Mouse (Mus musculus): ENCODE results near the gene Gm11096. TPM values are rescaled to one million over a fixed set of nuclear protein-coding genes. Genes with fewer than 3 reads are reported as not detected.
A peak's percentile ranks its signal among the peaks of the same experiment; 100 is the strongest.

The Gm11096 gene
- polyA plus RNA-seq (2016; fragmentation: Nextera tagmentation; extraction: Ambion mirVana), result not detected in 2 replicates

- no peak for ATAC-seq
- Histone ChIP-seq H3K9ac (no peak within 1 kb of the TSS), H3K27ac (no peak within 1 kb of the TSS), H3K27me3 (replicated peaks) (no peaks in the 10 kb centered on the region), H3K36me3 (no peaks in the 10 kb centered on the region), H3K4me2 (no peak within 1 kb of the TSS), H3K4me3 (no peak within 1 kb of the TSS), H3K9me3 (replicated peaks) (no peaks in the 10 kb centered on the region), H3K4me1 (no peaks in the 10 kb centered on the region)
Observed at GRCm38 (mm10) chr17:81441463-81441862, at the start of gene Gm11096. Gene Gm11096, plus strand, starts transcription at chr17:81441763.

GRCm38 (mm10) chr17:81393040-81393439 lies 48.5 kb upstream of the Gm11096 start:
- 49% methylated on average over 4 of the region's 4 CpGs for WGBS (ENCODE audit: insufficient replicate concordance)
- no peak overlapping the region for H3K27ac ChIP-seq
- no peak for ATAC-seq

GRCm38 (mm10) chr17:81394124-81394523 lies 47.4 kb upstream of the Gm11096 start:
- H3K9me3 ChIP-seq (replicated peaks), result no peaks in the 10 kb centered on the region
- no peak overlapping the region for H3K9ac ChIP-seq
- ATAC-seq, result no peak
- H3K4me1 ChIP-seq, result no peaks in the 10 kb centered on the region
- no peaks in the 10 kb centered on the region for H3K36me3 ChIP-seq
- H3K27me3 ChIP-seq (replicated peaks), result no peaks in the 10 kb centered on the region
- H3K4me3 ChIP-seq, result no peak overlapping the region
- H3K4me2 ChIP-seq, result no peak overlapping the region
- H3K27ac ChIP-seq, result no peak overlapping the region
- WGBS (ENCODE audit: insufficient replicate concordance), result 54% methylated on average over 2 of the region's 2 CpGs

More at GRCm38 (mm10) chr17:81393040-81393439, 48.5 kb upstream of the Gm11096 start:
- Histone ChIP-seq H3K27me3 (replicated peaks) (no peaks in the 10 kb centered on the region), H3K4me2 (no peak overlapping the region), H3K4me3 (no peak overlapping the region), H3K9me3 (replicated peaks) (no peaks in the 10 kb centered on the region), H3K36me3 (no peaks in the 10 kb centered on the region), H3K9ac (no peak overlapping the region), H3K4me1 (no peaks in the 10 kb centered on the region)

- H3K36me3 ChIP-seq, result no peaks in the 10 kb centered on the region
- H3K4me2 ChIP-seq, result no peak overlapping the region
- H3K4me3 ChIP-seq, result no peak overlapping the region
- no peaks in the 10 kb centered on the region for H3K27me3 ChIP-seq (replicated peaks)
- H3K9ac ChIP-seq, result no peak overlapping the region
- no peak overlapping the region for H3K27ac ChIP-seq
- ATAC-seq, result no peak
- H3K4me1 ChIP-seq, result no peaks in the 10 kb centered on the region
- no peaks in the 10 kb centered on the region for H3K9me3 ChIP-seq (replicated peaks)
- WGBS (ENCODE audit: insufficient replicate concordance), result 58% methylated on average over 1 of the region's 1 CpGs
Observed at GRCm38 (mm10) chr17:81397434-81397833, 44.1 kb upstream of the Gm11096 start.

GRCm38 (mm10) chr17:81400377-81400776 lies 41.2 kb upstream of the Gm11096 start:
- Histone ChIP-seq H3K27me3 (replicated peaks) (no peaks in the 10 kb centered on the region), H3K4me2 (no peak overlapping the region), H3K36me3 (no peaks in the 10 kb centered on the region), H3K9ac (no peak overlapping the region), H3K4me3 (no peak overlapping the region), H3K4me1 (no peaks in the 10 kb centered on the region), H3K27ac (no peak overlapping the region), H3K9me3 (replicated peaks) (no peaks in the 10 kb centered on the region)
- WGBS (ENCODE audit: insufficient replicate concordance), result 58% methylated on average over 5 of the region's 5 CpGs
- ATAC-seq, result no peak

GRCm38 (mm10) chr17:81402636-81403035 lies 38.9 kb upstream of the Gm11096 start:
- Histone ChIP-seq H3K9me3 (replicated peaks) (no peaks in the 10 kb centered on the region), H3K27ac (no peak overlapping the region), H3K4me1 (no peaks in the 10 kb centered on the region), H3K9ac (no peak overlapping the region), H3K36me3 (no peaks in the 10 kb centered on the region), H3K4me3 (no peak overlapping the region), H3K4me2 (no peak overlapping the region), H3K27me3 (replicated peaks) (no peaks in the 10 kb centered on the region)
- 38% methylated on average over 2 of the region's 2 CpGs for WGBS (ENCODE audit: insufficient replicate concordance)
- ATAC-seq, result no peak

GRCm38 (mm10) chr17:81403121-81403520 lies 38.4 kb upstream of the Gm11096 start:
- Histone ChIP-seq H3K4me3 (no peak overlapping the region), H3K9me3 (replicated peaks) (no peaks in the 10 kb centered on the region), H3K36me3 (no peaks in the 10 kb centered on the region), H3K4me1 (no peaks in the 10 kb centered on the region), H3K27ac (no peak overlapping the region), H3K9ac (no peak overlapping the region), H3K4me2 (no peak overlapping the region), H3K27me3 (replicated peaks) (no peaks in the 10 kb centered on the region)
- WGBS (ENCODE audit: insufficient replicate concordance), result 72% methylated on average over 4 of the region's 4 CpGs
- ATAC-seq, result no peak

- Histone ChIP-seq H3K36me3 (no peaks in the 10 kb centered on the region), H3K27ac (no peak overlapping the region), H3K4me1 (no peaks in the 10 kb centered on the region), H3K4me3 (no peak overlapping the region), H3K9ac (no peak overlapping the region), H3K27me3 (replicated peaks) (no peaks in the 10 kb centered on the region), H3K4me2 (no peak overlapping the region), H3K9me3 (replicated peaks) (no peaks in the 10 kb centered on the region)
- WGBS (ENCODE audit: insufficient replicate concordance), result 74% methylated on average over 4 of the region's 4 CpGs
- ATAC-seq, result no peak
Observed at GRCm38 (mm10) chr17:81404225-81404624, 37.3 kb upstream of the Gm11096 start.

- 82% methylated on average over 4 of the region's 4 CpGs for WGBS (ENCODE audit: insufficient replicate concordance)
- Histone ChIP-seq H3K4me2 (no peak overlapping the region), H3K4me1 (no peaks in the 10 kb centered on the region), H3K36me3 (no peaks in the 10 kb centered on the region), H3K27ac (no peak overlapping the region), H3K27me3 (replicated peaks) (no peaks in the 10 kb centered on the region), H3K4me3 (no peak overlapping the region), H3K9me3 (replicated peaks) (no peaks in the 10 kb centered on the region), H3K9ac (no peak overlapping the region)
- ATAC-seq, result no peak
Observed at GRCm38 (mm10) chr17:81412736-81413135, 28.8 kb upstream of the Gm11096 start.

GRCm38 (mm10) chr17:81416361-81417114 lies 25.0 kb upstream of the Gm11096 start:
- no peaks in the 10 kb centered on the region for H3K4me1 ChIP-seq
- H3K4me3 ChIP-seq, result no peak overlapping the region
- H3K9me3 ChIP-seq (replicated peaks), result no peaks in the 10 kb centered on the region
- no peak overlapping the region for H3K4me2 ChIP-seq
- no peaks in the 10 kb centered on the region for H3K36me3 ChIP-seq
- 70% methylated on average over 6 of the region's 6 CpGs for WGBS (ENCODE audit: insufficient replicate concordance)
- no peak for ATAC-seq
- no peak overlapping the region for H3K27ac ChIP-seq
- H3K9ac ChIP-seq, result no peak overlapping the region
- no peaks in the 10 kb centered on the region for H3K27me3 ChIP-seq (replicated peaks)

GRCm38 (mm10) chr17:81419802-81420459 lies 21.6 kb upstream of the Gm11096 start:
- H3K27me3 ChIP-seq (replicated peaks), result no peaks in the 10 kb centered on the region
- no peaks in the 10 kb centered on the region for H3K4me1 ChIP-seq
- no peak overlapping the region for H3K4me2 ChIP-seq
- 73% methylated on average over 10 of the region's 10 CpGs for WGBS (ENCODE audit: insufficient replicate concordance)
- ATAC-seq, result no peak
- H3K27ac ChIP-seq, result no peak overlapping the region
- H3K4me3 ChIP-seq, result no peak overlapping the region
- H3K9me3 ChIP-seq (replicated peaks), result no peaks in the 10 kb centered on the region
- H3K9ac ChIP-seq, result no peak overlapping the region
- no peaks in the 10 kb centered on the region for H3K36me3 ChIP-seq

GRCm38 (mm10) chr17:81424256-81424912 lies 17.2 kb upstream of the Gm11096 start:
- H3K4me1 ChIP-seq, result no peaks in the 10 kb centered on the region
- no peak overlapping the region for H3K27ac ChIP-seq
- WGBS (ENCODE audit: insufficient replicate concordance), result 42% methylated on average over 10 of the region's 10 CpGs
- H3K9ac ChIP-seq, result no peak overlapping the region
- H3K9me3 ChIP-seq (replicated peaks), result no peaks in the 10 kb centered on the region
- ATAC-seq, result 0 out of 2 replicates have a peak, but pooled peaks have one; percentile 21
- no peaks in the 10 kb centered on the region for H3K36me3 ChIP-seq
- no peak overlapping the region for H3K4me2 ChIP-seq
- H3K4me3 ChIP-seq, result no peak overlapping the region
- no peaks in the 10 kb centered on the region for H3K27me3 ChIP-seq (replicated peaks)
